Mouse (Mus musculus) layer of hippocampus, adult 2 months (tissue): ENCODE results near the gene Arid1b. TPM values are rescaled to one million over a fixed set of nuclear protein-coding genes. Genes with fewer than 3 reads are reported as not detected.
A peak's percentile ranks its signal among the peaks of the same experiment; 100 is the strongest.

Source experiments
- DNase-seq, 2 experiments: peaks; one replicate each; pipeline ENCODE4 v3.0.0; 2022; ENCODE audit warnings: low spot score in 2 of 2
- H3K27ac ChIP-seq: fragments of 200-600 bp; 2 replicates; pipeline ENCODE4 v1.8.1; 2022
- H3K4me3 ChIP-seq: fragments of 200-600 bp; 2 replicates; pipeline ENCODE4 v1.8.1; 2022; ENCODE audit warnings: mild to moderate bottlenecking
- CTCF ChIP-seq: fragments of 200-600 bp; conservative IDR thresholded peaks from 2 replicates; pipeline ENCODE4 v1.8.1; 2022; ENCODE audit warnings: antibody characterized with exemption, mild to moderate bottlenecking, moderate library complexity
- total RNA-seq, 2 experiments: library from RNA; stranded (reverse); gene quantifications; 2 replicates each; pipeline ENCODE4 v1.2.3; 2021

Gene Arid1b
- total RNA-seq, 2 experiments from 2014 or later: 114 to 119 TPM

- DNase-seq: no peak
- TF ChIP-seq CTCF: no peak
- Histone ChIP-seq H3K27ac (peak overlapping the region; percentile 48; the same call in 1 of the 2 replicates), H3K4me3 (no peak overlapping the region)
Observed at GRCm38 (mm10) chr17:5178534-5178933, 184.4 kb downstream of the Arid1b start.

GRCm38 (mm10) chr17:5179004-5179403 lies 184.9 kb downstream of the Arid1b start:
- TF ChIP-seq CTCF: no peak
- Histone ChIP-seq H3K27ac (peak overlapping the region; percentile 48; the same call in 1 of the 2 replicates), H3K4me3 (no peak overlapping the region)
- no peak for DNase-seq

GRCm38 (mm10) chr17:5179412-5179811 lies 185.3 kb downstream of the Arid1b start:
- Histone ChIP-seq H3K27ac (peak overlapping the region; percentile 48; the same call in 1 of the 2 replicates), H3K4me3 (no peak overlapping the region)
- TF ChIP-seq CTCF: no peak
- DNase-seq: no peak

GRCm38 (mm10) chr17:5179925-5180525 lies 185.9 kb downstream of the Arid1b start:
- no peak overlapping the region for H3K27ac ChIP-seq
- DNase-seq: no peak
- no peak for TF ChIP-seq CTCF
- no peak overlapping the region for H3K4me3 ChIP-seq

- TF ChIP-seq CTCF: no peak
- no peak overlapping the region for H3K4me3 ChIP-seq
- no peak for DNase-seq
- H3K27ac ChIP-seq: no peak overlapping the region
Observed at GRCm38 (mm10) chr17:5180925-5181324, 186.8 kb downstream of the Arid1b start.

GRCm38 (mm10) chr17:5182493-5182892 lies 188.4 kb downstream of the Arid1b start:
- no peak for TF ChIP-seq CTCF
- Histone ChIP-seq H3K4me3 (no peak overlapping the region), H3K27ac (peak overlapping the region; percentile 58; the same call in 1 of the 2 replicates)
- no peak for DNase-seq

GRCm38 (mm10) chr17:5185501-5185900 lies 191.4 kb downstream of the Arid1b start:
- DNase-seq: no peak
- no peak for TF ChIP-seq CTCF
- H3K4me3 ChIP-seq: no peak overlapping the region
- no peak overlapping the region for H3K27ac ChIP-seq

- Histone ChIP-seq H3K4me3 (no peak overlapping the region), H3K27ac (peak overlapping the region; percentile 19; the same call in 1 of the 2 replicates)
- peak; percentile 62 for TF ChIP-seq CTCF
- DNase-seq: no peak
Observed at GRCm38 (mm10) chr17:5187546-5187945, 193.4 kb downstream of the Arid1b start.

GRCm38 (mm10) chr17:5188400-5188799 lies 194.3 kb downstream of the Arid1b start:
- no peak for DNase-seq
- TF ChIP-seq CTCF: no peak
- H3K4me3 ChIP-seq: no peak overlapping the region
- H3K27ac ChIP-seq: peak overlapping the region; percentile 19; the same call in 1 of the 2 replicates

- peak overlapping the region; percentile 97 for H3K27ac ChIP-seq
- TF ChIP-seq CTCF: peak; percentile 69
- peak; percentile 88 to 92 for DNase-seq
- peak overlapping the region; percentile 77 for H3K4me3 ChIP-seq
Observed at GRCm38 (mm10) chr17:5189551-5190351, 195.6 kb downstream of the Arid1b start.

- DNase-seq: no peak
Observed at GRCm38 (mm10) chr17:5190367-5190766, 196.2 kb downstream of the Arid1b start.

GRCm38 (mm10) chr17:5194157-5194916 lies 200.2 kb downstream of the Arid1b start:
- Histone ChIP-seq H3K27ac (no peak overlapping the region), H3K4me3 (no peak overlapping the region)
- no peak for TF ChIP-seq CTCF
- DNase-seq: no peak

More at GRCm38 (mm10) chr17:5190367-5190766, 196.2 kb downstream of the Arid1b start:
- Histone ChIP-seq H3K27ac (peak overlapping the region; percentile 97), H3K4me3 (peak overlapping the region; percentile 77)
- TF ChIP-seq CTCF: peak; percentile 66

GRCm38 (mm10) chr17:5195397-5195796 lies 201.3 kb downstream of the Arid1b start:
- no peak for DNase-seq
- no peak overlapping the region for H3K4me3 ChIP-seq
- H3K27ac ChIP-seq: no peak overlapping the region
- no peak; the same call in 1 of the 2 replicates for TF ChIP-seq CTCF
